ENCODE assay signal across 8 mouse cellular contexts in the genomic region with DNA sequence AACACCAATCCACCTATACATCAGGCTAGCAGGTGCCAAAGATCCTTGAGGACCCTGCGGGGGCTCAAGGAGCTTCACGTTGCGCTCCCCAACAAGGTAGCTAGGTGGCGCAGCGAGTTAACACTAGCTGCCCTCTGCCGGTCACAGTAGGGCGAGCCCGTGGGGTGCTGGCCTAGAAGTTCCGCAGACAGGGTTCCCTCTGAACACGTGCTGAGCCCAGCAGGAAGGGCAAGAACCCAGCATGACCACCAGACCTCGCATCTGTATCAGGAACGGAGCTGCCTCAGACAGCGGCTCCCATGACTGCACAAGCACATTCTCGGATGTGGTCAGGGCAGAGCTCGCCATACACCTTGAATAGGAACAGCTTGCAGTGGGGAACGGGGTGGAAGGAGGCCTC. TPM values are rescaled to one million over a fixed set of nuclear protein-coding genes. Genes with fewer than 3 reads are reported as not detected.
DNase-seq lines count a peak whose midpoint lies in the region; ATAC-seq and TF ChIP-seq lines count a peak whose summit lies in the region.

No protein-coding gene starts in this region.

- no peaks in the 10 kb centered on the region for H3K36me3 ChIP-seq in limb, embryonic 10.5 days
- H3K36me3 ChIP-seq in midbrain, embryonic 12.5 days = no peaks in the 10 kb centered on the region

- H3K27ac ChIP-seq in left cerebral cortex, adult 2 months = peak overlapping the region; percentile 83
- H3K27ac ChIP-seq in cortical plate, adult 2 months (ENCODE audit: insufficient read depth, low read length) = no peak overlapping the region
- peak overlapping the region; percentile 95 for H3K27ac ChIP-seq in limb, embryonic 10.5 days
- no peak overlapping the region for H3K27ac ChIP-seq in midbrain, embryonic 12.5 days (replicated peaks)

- no peak; the same call in none of the 2 replicates for TF ChIP-seq CTCF in left cerebral cortex, adult 2 months (IDR thresholded peaks at IDR 0.05)
- peak; percentile 95 for TF ChIP-seq CTCF in cortical plate, adult 2 months (IDR thresholded peaks at IDR 0.05; ENCODE audit: extremely low read depth, insufficient read depth, low read length)

- H3K4me1 ChIP-seq in cortical plate, adult 2 months (ENCODE audit: control insufficient read depth, insufficient read depth, low read length) = peaks cover 24% of the 10 kb centered on the region
- peaks cover 86% of the 10 kb centered on the region for H3K4me1 ChIP-seq in limb, embryonic 10.5 days
- peaks cover 68% of the 10 kb centered on the region for H3K4me1 ChIP-seq in midbrain, embryonic 12.5 days

- no peak for TF ChIP-seq POLR2A in cortical plate, adult 2 months (IDR thresholded peaks at IDR 0.05; ENCODE audit: extremely low read depth, insufficient read depth, low read length)

- peak; percentile 50; the same call in 1 of the 2 replicates for ATAC-seq in midbrain, embryonic 12.5 days (ENCODE audit: low FRiP score, low read depth)

- H3K4me2 ChIP-seq in midbrain, embryonic 12.5 days (replicated peaks) = peak overlapping the region; percentile 37

- intact Hi-C loops in left cerebral cortex, adult 2 months (cut with DNase I) = loop anchor here (2.0 to 5.0 kb wide), 4 partner anchors 29 to 73 kb away; no protein-coding TSS in a partner anchor

- peak; percentile 72 to 75 for DNase-seq in left cerebral cortex, adult 2 months (ENCODE audit: extremely low spot score in 1 of 2, low spot score in 2 of 2)
- no peak for DNase-seq in left cerebral cortex, adult 11 months (ENCODE audit: low spot score)
- peak; percentile 83 for DNase-seq in gastrocnemius, postnatal 10 days
- DNase-seq in hindlimb bud, embryonic 11.5 days (ENCODE audit: extremely low spot score, low read depth, low spot score) = peak; percentile 58
- DNase-seq in limb, embryonic 10.5 days (ENCODE audit: low spot score) = peak; percentile 88
- DNase-seq in spleen, adult 18-20 months = peak; percentile 70 to 81

- no peaks in the 10 kb centered on the region for H3K9me3 ChIP-seq in limb, embryonic 10.5 days (replicated peaks)
- H3K9me3 ChIP-seq in midbrain, embryonic 12.5 days = no peaks in the 10 kb centered on the region

- peaks cover 100% of the 10 kb centered on the region for H3K27me3 ChIP-seq in limb, embryonic 10.5 days (ENCODE audit: low read depth, poor library complexity, severe bottlenecking)
- H3K27me3 ChIP-seq in midbrain, embryonic 12.5 days = peaks cover 100% of the 10 kb centered on the region

- no peak overlapping the region for H3K4me3 ChIP-seq in left cerebral cortex, adult 2 months
- no peak overlapping the region for H3K4me3 ChIP-seq in cortical plate, adult 2 months (ENCODE audit: insufficient read depth, low read length)
- peak overlapping the region; percentile 33 for H3K4me3 ChIP-seq in limb, embryonic 10.5 days
- peak overlapping the region; percentile 21 for H3K4me3 ChIP-seq in midbrain, embryonic 12.5 days

- peak overlapping the region; percentile 7; the same call in 1 of the 2 replicates for H3K9ac ChIP-seq in midbrain, embryonic 12.5 days (replicated peaks)

- WGBS in limb, embryonic 10.5 days = under 1% methylated on average over 16 of the region's 16 CpGs
- 2% methylated on average over 16 of the region's 16 CpGs for WGBS in midbrain, embryonic 12.5 days

RNA-seq across cellular contexts. Expression of gene G430095P16Rik, which starts 14.8 kb away (rescaled TPM):
- not detected for total RNA-seq in left cerebral cortex, adult 2 months (2021)
- polyA plus RNA-seq in cortical plate, adult 2 months (2012; rRNA removed) = 0.30 and 0.42 TPM in 2 replicates
- 1 to 10 TPM; 2.2 to 2.8 TPM for total RNA-seq in gastrocnemius, postnatal 10 days (2021)
- 3.7 and 8.1 TPM in 2 replicates for polyA plus RNA-seq in limb, embryonic 10.5 days (2016; fragmentation: Nextera tagmentation; extraction: Ambion mirVana)
- 2.0 and 2.4 TPM in 2 replicates for polyA plus RNA-seq in midbrain, embryonic 12.5 days (2016; fragmentation: Nextera tagmentation; extraction: Ambion mirVana)

RNA-seq across cellular contexts. Expression of gene Lyl1, which starts 36.4 kb away (rescaled TPM):
- 1 to 10 TPM; 1.6 to 2.6 TPM for total RNA-seq in left cerebral cortex, adult 2 months (2021)
- polyA plus RNA-seq in cortical plate, adult 2 months (2012; rRNA removed) = 3.3 and 3.4 TPM in 2 replicates
- 1 to 10 TPM; 3.3 to 5.4 TPM for total RNA-seq in gastrocnemius, postnatal 10 days (2021)
- polyA plus RNA-seq in limb, embryonic 10.5 days (2016; fragmentation: Nextera tagmentation; extraction: Ambion mirVana) = 4.6 and 4.7 TPM in 2 replicates
- polyA plus RNA-seq in midbrain, embryonic 12.5 days (2016; fragmentation: Nextera tagmentation; extraction: Ambion mirVana) = 3.5 and 5.6 TPM in 2 replicates

RNA-seq across cellular contexts. Expression of gene Nacc1, which starts 49.9 kb away (rescaled TPM):
- 10 to 100 TPM; 95.5 to 96.8 TPM for total RNA-seq in left cerebral cortex, adult 2 months (2021)
- 86.5 and 86.7 TPM in 2 replicates for polyA plus RNA-seq in cortical plate, adult 2 months (2012; rRNA removed)
- 10 to 100 TPM; 38.2 to 39.1 TPM for total RNA-seq in gastrocnemius, postnatal 10 days (2021)
- polyA plus RNA-seq in limb, embryonic 10.5 days (2016; fragmentation: Nextera tagmentation; extraction: Ambion mirVana) = 31.7 and 32.0 TPM in 2 replicates
- polyA plus RNA-seq in midbrain, embryonic 12.5 days (2016; fragmentation: Nextera tagmentation; extraction: Ambion mirVana) = 20.8 and 25.0 TPM in 2 replicates

RNA-seq across cellular contexts. Expression of gene Trmt1, which starts 51.5 kb away (rescaled TPM):
- 100 to 1,000 TPM; 108 to 115 TPM for total RNA-seq in left cerebral cortex, adult 2 months (2021)
- 145 and 185 TPM in 2 replicates for polyA plus RNA-seq in cortical plate, adult 2 months (2012; rRNA removed)
- total RNA-seq in gastrocnemius, postnatal 10 days (2021) = 10 to 100 TPM; 33.7 to 43.9 TPM
- 71.7 and 79.3 TPM in 2 replicates for polyA plus RNA-seq in limb, embryonic 10.5 days (2016; fragmentation: Nextera tagmentation; extraction: Ambion mirVana)
- polyA plus RNA-seq in midbrain, embryonic 12.5 days (2016; fragmentation: Nextera tagmentation; extraction: Ambion mirVana) = 53.6 and 58.8 TPM in 2 replicates

Comparison
In these comparisons a context has a peak if more than half of its experiments do, and no peak if none do; other contexts are left out.
1. H3K27ac ChIP-seq: peak in left cerebral cortex, adult 2 months (single experiment) and limb, embryonic 10.5 days (single experiment); none in cortical plate, adult 2 months (single experiment) and midbrain, embryonic 12.5 days (single experiment).
2. H3K4me3 ChIP-seq: peak in limb, embryonic 10.5 days (single experiment) and midbrain, embryonic 12.5 days (single experiment); none in left cerebral cortex, adult 2 months (single experiment) and cortical plate, adult 2 months (single experiment).